Mouse (Mus musculus): ENCODE measurements around the gene Cd8b1. TPM values are rescaled to one million over a fixed set of nuclear protein-coding genes. Genes with fewer than 3 reads are reported as not detected.

Cd8b1 gene
- not detected in 2 replicates for polyA plus RNA-seq (2012)

- no peak for TF ChIP-seq GATA1 (IDR thresholded peaks at IDR 0.05; ENCODE audit: low read length)
These were observed at the start of gene Cd8b1 for GRCm38 (mm10) chr6:71322491-71322921. TSS of gene Cd8b1 (plus strand) at chr6:71322788.

- TF ChIP-seq GATA1 (IDR thresholded peaks at IDR 0.05; ENCODE audit: low read length) = no peak
These were observed 48.9 kb upstream of the Cd8b1 start for GRCm38 (mm10) chr6:71273715-71274114.

- TF ChIP-seq GATA1 (IDR thresholded peaks at IDR 0.05; ENCODE audit: low read length) = no peak
These were observed 48.0 kb upstream of the Cd8b1 start for GRCm38 (mm10) chr6:71274621-71275020.

- no peak for TF ChIP-seq GATA1 (IDR thresholded peaks at IDR 0.05; ENCODE audit: low read length)
These were observed 43.2 kb upstream of the Cd8b1 start for GRCm38 (mm10) chr6:71279418-71279817.

GRCm38 (mm10) chr6:71293509-71293908, 29.1 kb upstream of the Cd8b1 start:
- no peak for TF ChIP-seq GATA1 (IDR thresholded peaks at IDR 0.05; ENCODE audit: low read length)

- TF ChIP-seq GATA1 (IDR thresholded peaks at IDR 0.05; ENCODE audit: low read length) = no peak
These were observed 27.3 kb upstream of the Cd8b1 start for GRCm38 (mm10) chr6:71295303-71295702.

GRCm38 (mm10) chr6:71298051-71298450, 24.5 kb upstream of the Cd8b1 start:
- no peak for TF ChIP-seq GATA1 (IDR thresholded peaks at IDR 0.05; ENCODE audit: low read length)

GRCm38 (mm10) chr6:71298751-71299150, 23.8 kb upstream of the Cd8b1 start:
- TF ChIP-seq GATA1 (IDR thresholded peaks at IDR 0.05; ENCODE audit: low read length) = no peak

- no peak for TF ChIP-seq GATA1 (IDR thresholded peaks at IDR 0.05; ENCODE audit: low read length)
These were observed 20.4 kb upstream of the Cd8b1 start for GRCm38 (mm10) chr6:71302097-71302731.

- no peak for TF ChIP-seq GATA1 (IDR thresholded peaks at IDR 0.05; ENCODE audit: low read length)
These were observed 15.1 kb upstream of the Cd8b1 start for GRCm38 (mm10) chr6:71307486-71307885.

GRCm38 (mm10) chr6:71321826-71322283, 733 bp upstream of the Cd8b1 start, which contains the start of gene Smyd1:
TSS of gene Smyd1 (minus strand) at chr6:71322233.
- no peak for TF ChIP-seq GATA1 (IDR thresholded peaks at IDR 0.05; ENCODE audit: low read length)

- TF ChIP-seq GATA1 (IDR thresholded peaks at IDR 0.05; ENCODE audit: low read length) = no peak
These were observed 2.2 kb downstream of the Cd8b1 start for GRCm38 (mm10) chr6:71324816-71325215.

- no peak for TF ChIP-seq GATA1 (IDR thresholded peaks at IDR 0.05; ENCODE audit: low read length)
These were observed 7.3 kb downstream of the Cd8b1 start for GRCm38 (mm10) chr6:71329881-71330280.

- no peak for TF ChIP-seq GATA1 (IDR thresholded peaks at IDR 0.05; ENCODE audit: low read length)
These were observed 7.9 kb downstream of the Cd8b1 start for GRCm38 (mm10) chr6:71330486-71330885.

GRCm38 (mm10) chr6:71332236-71332965, 9.8 kb downstream of the Cd8b1 start:
- no peak for TF ChIP-seq GATA1 (IDR thresholded peaks at IDR 0.05; ENCODE audit: low read length)

- no peak for TF ChIP-seq GATA1 (IDR thresholded peaks at IDR 0.05; ENCODE audit: low read length)
These were observed 10.4 kb downstream of the Cd8b1 start for GRCm38 (mm10) chr6:71333031-71333430.
